Mouse (Mus musculus): ENCODE data around the gene Cdkn3.
"Not testable (repeated sequence)": the region's sequence is repeated elsewhere in the genome, so short reads cannot be mapped to it uniquely, and the experiment has no call there.

Gene Cdkn3

GRCm38 (mm10) chr14:46783327-46783926 lies 23.1 kb downstream of the Cdkn3 start:
- no peak for DNase-seq (ENCODE audit: low read depth, low spot score)

DNA sequence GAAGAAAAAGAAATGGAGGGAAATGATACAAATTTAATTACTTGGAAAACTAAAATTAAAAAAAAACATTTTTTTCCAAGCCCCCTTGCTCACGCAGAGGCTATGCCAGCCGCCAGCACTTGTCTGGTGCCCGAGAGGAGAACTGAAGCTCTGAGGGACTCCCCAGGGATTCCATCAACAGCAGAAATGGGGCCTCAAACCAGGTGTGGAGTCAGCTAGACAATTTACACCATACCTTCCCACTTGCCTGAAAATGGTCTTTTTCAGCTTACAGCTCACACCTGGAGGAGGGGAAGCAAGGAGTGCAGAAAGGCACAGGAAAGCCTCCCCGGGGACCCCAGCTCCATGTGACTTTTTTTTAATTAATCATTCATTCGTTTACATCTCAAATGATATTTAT lies 24.9 kb downstream of the Cdkn3 start:
- no peak for DNase-seq (ENCODE audit: low read depth, low spot score)

GRCm38 (mm10) chr14:46787454-46787786 lies 27.1 kb downstream of the Cdkn3 start:
- DNase-seq (ENCODE audit: low read depth, low spot score) = peak; percentile 16

DNA sequence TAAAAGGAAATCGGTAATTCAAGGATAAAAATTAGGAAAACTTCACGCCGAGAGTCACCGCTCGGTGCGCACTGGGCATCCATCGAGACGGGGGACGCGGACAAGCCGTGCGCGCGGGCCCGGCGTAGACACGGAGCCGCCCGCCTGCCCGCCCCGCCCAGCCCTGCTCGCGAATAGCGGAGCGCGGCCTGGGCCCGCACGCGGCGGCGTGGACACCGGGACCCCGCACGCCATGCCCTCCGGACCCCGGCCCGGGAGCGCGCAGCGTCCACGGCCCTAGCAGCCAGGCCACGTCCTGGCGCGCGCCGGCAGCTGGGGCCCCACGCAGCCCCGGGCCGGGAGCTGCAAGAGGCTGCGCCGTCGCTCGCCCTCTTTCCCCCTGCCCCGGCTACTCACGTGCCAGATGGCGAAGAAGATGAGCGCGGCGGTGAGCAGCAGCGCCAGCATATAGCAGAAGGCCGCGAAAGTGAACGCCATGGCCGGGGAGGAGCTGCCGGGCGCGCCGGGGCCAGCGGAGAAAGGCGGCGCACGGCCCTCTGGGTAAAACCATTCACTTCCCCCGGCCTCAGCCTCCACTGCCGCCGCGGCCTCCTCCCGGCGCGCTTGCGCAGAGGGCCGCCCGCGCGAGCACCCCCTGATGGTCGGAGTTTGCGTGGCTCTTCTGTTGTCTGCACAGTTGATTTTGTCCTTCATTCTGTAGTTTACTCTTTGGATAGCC lies 27.6 kb downstream of the Cdkn3 start, which contains the start of gene Cnih1:
Gene Cnih1 (minus strand): TSS at position 625 of the 718 bp plus-strand sequence.
- peak; percentile 80 for DNase-seq (ENCODE audit: low read depth, low spot score)

- no peak for DNase-seq (ENCODE audit: low read depth, low spot score)
Observed at GRCm38 (mm10) chr14:46788505-46788901, 28.2 kb downstream of the Cdkn3 start.

DNA sequence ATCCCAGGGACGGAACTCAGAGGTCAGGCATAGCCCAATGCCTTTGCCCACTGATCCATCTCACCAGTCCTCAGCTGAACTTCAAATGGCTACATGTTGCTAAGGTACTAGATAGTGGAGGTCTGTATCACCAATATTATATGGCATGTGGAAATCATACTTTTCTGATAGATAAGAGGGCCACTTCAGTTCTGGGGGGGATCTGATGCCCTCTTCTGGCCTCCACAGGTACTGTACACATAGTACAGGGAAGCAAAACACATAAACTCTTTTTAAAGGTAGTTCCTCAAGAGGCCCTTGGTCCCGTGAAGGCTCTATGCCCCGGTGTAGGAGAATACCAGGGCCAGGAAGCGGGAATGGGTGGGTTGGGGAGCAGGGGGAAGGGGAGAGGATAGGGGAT lies 30.0 kb downstream of the Cdkn3 start:
- DNase-seq (ENCODE audit: low read depth, low spot score) = no peak

- no peak for DNase-seq (ENCODE audit: low read depth, low spot score)
Observed at GRCm38 (mm10) chr14:46790723-46791122, 30.4 kb downstream of the Cdkn3 start.

DNA sequence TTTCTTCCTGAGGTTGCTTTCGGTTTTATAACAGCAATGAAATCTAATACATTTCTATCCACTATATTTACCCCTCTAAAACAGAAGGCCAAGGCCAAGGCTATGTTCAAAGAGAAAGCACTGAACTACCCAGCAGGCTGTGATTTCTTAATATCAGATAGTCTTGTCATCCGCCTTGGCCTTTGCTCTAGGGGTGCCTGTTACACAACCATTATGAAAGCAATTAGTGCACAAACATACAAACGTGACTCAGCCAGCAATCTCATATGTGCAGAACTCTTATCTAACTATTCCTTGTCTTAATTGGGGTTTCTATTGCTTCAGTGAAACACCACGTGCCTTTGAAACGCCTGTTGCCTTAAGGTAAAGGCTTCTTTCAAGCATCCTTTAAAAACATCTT lies 33.8 kb downstream of the Cdkn3 start:
- no peak for DNase-seq (ENCODE audit: low read depth, low spot score)

GRCm38 (mm10) chr14:46800684-46801345 lies 40.5 kb downstream of the Cdkn3 start:
- no peak for DNase-seq (ENCODE audit: low read depth, low spot score)

DNA sequence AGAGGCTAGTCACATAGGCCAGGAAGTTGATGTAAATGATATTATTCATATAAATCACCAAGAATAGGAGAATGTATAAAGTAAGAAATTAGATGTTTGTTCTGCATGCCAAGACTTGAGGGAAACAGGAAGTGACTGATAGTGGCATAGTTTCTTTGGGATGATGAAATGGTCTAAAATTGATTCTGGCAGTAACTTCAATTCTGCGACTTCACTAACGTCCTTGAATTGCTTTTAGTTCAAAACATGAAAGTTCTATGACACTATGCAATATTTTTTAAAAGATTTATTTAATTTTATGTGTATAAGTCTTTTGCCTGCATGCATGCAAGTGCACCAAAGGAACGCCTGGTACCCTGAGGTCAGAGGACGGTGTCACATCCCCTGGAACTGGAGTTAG lies 42.9 kb downstream of the Cdkn3 start:
- no peak for DNase-seq (ENCODE audit: low read depth, low spot score)

DNA sequence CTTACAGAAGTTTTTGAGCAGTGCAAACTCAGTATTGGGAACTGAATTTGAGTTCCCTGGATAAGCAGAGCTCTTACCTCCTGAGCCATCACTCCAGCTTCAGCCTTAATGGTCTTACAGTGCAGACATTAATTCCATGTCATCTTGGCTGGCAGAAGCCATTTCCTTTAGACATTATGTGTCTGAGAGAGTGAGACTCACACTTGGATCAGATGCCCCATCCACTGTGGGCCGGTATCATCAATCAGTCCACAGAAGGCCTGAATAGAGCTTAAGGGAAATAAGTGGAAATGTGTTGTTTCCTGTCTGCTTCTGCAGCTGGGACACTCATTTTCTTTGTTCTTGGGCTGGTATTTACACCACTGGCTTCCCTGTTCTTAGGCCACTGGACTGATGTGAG lies 43.5 kb downstream of the Cdkn3 start:
- DNase-seq (ENCODE audit: low read depth, low spot score) = no peak

GRCm38 (mm10) chr14:46806186-46806585 lies 45.8 kb downstream of the Cdkn3 start:
- DNase-seq (ENCODE audit: low read depth, low spot score) = no peak

DNA sequence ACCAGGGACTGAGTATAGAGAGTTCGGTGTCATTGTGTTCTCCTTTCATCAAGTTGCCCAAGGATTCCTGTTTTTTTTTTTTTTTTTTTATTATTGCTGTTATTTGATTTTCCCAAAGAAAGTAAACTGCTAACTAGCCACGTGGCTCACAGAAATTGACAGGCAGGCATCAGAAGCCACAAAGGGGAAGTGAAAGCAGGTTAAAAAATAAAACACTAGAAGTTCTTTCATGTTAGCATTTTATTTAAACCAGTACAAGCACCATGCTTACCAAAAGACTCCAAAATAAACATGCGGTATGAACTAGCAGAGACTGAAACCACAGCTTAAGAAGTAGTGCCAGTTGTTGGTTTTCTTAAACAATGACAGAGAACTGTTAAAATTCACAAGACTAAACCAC lies 47.6 kb downstream of the Cdkn3 start:
- DNase-seq (ENCODE audit: low read depth, low spot score) = no peak

GRCm38 (mm10) chr14:46815640-46816039 lies 55.3 kb downstream of the Cdkn3 start:
- peak; percentile 33 for DNase-seq (ENCODE audit: low read depth, low spot score)

DNA sequence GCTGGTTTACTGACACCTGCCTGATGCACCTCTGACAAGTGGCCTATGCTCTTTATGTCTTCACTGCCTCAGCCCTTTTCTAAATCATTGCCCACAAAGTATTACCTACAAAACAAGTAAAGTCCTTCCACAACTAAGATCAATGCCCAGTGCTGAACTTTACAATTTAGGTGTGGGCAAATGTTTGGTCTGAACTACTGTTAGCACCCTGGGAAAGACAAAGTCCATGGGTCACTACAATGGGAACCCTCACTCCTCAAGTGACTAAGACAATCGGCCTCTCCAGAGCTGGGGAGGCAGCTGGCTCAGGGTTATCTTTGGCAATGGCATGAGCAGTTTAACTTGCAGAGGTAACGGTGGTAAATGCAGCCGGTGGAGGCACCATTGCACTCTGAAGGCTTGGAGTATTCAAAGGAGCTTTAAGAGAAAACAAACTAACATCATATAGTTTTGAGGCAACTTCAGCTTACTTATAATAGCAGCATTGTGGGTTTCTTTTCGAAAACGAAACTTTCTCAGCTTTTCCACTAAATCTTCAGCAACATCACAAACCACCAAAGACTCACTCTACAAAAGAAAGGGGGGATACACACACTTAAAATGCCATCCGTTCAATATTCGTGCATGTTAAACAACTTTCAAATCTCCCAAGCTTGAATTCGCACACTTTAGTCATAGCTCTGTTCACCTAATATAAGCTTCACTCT lies 56.7 kb downstream of the Cdkn3 start:
- DNase-seq (ENCODE audit: low read depth, low spot score) = no peak

DNA sequence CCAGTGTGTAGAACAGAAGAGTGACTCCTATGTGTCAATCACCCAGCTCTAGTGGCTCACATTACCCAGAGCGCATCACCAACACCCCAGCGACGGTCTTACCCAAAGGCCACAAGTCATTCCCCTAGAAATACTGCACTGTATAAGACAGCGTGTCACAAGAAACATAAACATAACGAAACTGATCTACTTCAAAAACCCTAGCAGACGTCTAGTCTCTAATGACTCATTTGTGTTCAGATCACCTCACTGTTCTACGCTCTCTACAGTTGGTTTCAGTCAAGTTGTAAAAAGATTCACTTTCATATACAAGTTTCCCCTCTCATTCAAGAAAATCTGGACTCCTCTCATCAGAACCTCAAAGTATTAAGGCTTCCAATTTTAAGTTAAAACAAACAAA lies 58.4 kb downstream of the Cdkn3 start:
- DNase-seq (ENCODE audit: low read depth, low spot score) = no peak

DNA sequence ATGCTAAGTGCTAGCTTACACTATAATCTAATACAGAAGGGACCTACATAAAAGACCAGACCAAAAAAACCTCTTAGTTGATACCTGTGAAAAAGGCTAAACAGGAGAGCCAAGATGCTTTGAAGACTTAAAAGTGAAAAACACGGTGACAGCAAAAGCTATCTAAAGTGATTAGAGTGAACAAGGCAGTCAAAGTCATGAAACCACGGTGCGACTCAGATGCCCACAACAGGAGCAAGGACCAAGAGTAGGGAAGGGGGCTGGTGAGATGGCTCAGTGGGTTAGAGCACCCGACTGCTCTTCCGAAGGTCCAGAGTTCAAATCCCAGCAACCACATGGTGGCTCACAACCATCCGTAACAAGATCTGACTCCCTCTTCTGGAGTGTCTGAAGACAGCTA lies 59.6 kb downstream of the Cdkn3 start:
- not testable (repeated sequence) for DNase-seq (ENCODE audit: low read depth, low spot score)

Data from c-Kit-negative CD71-positive TER-119-positive erythroid progenitor cells, embryonic 14.5 days (primary cell).